Mouse (Mus musculus): ENCODE data around the gene Ubfd1. TPM values are rescaled to one million over a fixed set of nuclear protein-coding genes. Genes with fewer than 3 reads are reported as not detected.

Gene Ubfd1
- total RNA-seq (2022), result 10 to 100 TPM; 50.2 to 58.3 (median 51.9) TPM

DNA sequence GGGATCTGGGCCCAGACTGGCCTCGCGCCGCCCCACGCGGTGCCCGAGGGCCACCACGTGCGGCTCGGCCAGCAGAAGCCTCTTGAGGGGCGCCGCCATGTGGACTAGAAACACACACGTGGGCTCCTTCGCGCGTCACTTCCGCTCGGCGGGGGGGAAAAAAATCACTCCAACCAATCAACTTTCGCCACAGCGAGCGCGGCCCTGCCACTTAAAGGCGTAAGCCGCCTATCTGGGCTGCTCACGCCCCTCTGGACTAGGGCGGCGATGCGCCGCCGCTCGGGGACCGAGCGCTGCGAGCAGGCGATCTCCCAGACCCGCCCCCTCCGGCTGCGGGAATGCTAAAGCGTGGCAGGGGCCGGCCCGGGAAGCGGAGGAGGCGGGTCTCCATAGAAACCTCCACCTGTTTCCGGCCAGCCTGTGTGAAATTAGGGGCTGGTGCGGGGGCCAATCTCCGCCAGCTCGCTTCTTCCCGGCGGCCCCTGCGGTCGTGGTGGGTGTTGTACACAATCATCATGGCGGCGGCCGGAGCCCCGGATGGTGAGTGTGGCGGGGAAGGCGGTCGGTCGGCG is at the start of gene Ubfd1, which contains the start of gene Ears2:
TSS of gene Ubfd1 (plus strand) at position 231 of the 572 bp plus-strand sequence.
TSS of gene Ears2 (minus strand) at position 319 of the 572 bp plus-strand sequence.
- DNase-seq (ENCODE audit: low spot score in 2 of 2), result peak; percentile 97 to 98

DNA sequence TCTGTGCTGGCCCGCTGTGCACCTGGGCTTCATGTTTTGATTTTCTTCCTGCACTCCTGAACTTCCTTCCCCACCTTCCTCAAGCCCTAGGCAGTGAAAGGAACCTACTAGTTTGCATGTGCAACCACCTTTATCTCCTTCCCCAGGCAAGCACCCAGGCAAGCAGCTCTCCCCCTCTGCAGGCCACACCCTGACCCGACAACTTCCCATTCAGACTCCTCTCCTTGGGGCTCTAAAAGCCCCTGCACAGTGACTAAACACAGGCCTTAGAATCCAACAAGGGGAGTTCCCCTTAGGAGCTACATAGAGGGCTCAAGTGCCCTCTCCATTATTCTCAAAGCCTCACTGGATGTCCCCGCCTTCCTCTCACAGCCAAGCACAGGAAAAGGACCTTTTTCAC is 48.7 kb upstream of the Ubfd1 start:
- DNase-seq (ENCODE audit: low spot score in 2 of 2), result no peak

DNA sequence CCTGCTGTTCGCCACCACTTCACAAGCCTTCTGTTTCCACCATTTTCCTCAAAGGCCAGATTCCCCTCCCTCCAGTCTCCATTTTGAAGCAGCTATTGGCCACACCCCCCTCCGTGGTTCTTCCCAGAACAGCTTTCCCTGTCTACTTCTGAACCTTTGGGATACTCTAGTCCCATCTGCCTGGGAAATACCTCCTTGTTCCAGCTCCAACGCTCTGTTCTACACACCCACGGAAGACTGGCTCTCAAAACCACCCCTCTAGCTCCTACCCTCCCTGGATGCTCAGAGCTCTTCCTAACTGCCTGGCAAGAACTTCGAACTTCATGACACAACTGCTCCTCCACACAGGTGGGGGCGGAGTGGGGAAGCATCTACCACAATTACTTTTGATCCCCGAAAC is 48.0 kb upstream of the Ubfd1 start:
- DNase-seq (ENCODE audit: low spot score in 2 of 2), result peak in 1 of 2 experiments; percentile 80

DNA sequence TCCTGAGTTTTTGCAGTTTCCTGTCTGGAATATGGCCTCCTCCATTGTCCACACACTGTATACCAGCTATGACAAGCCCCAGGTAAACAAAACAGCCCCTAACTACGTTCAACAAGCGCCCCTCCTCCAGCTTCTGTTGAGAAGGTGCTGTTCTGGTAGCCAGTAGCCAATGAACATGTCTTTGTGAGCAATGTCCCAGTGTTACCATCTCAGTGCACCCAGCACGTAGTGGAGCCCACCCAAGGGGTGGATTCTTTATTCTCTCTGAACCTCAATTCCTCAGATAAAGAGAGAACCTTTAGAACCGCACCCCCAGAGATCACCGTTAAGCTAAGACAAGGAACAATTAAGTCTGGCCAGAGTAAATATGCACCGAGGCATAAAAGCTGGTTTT is 46.7 kb upstream of the Ubfd1 start:
- no peak for DNase-seq (ENCODE audit: low spot score in 2 of 2)

DNA sequence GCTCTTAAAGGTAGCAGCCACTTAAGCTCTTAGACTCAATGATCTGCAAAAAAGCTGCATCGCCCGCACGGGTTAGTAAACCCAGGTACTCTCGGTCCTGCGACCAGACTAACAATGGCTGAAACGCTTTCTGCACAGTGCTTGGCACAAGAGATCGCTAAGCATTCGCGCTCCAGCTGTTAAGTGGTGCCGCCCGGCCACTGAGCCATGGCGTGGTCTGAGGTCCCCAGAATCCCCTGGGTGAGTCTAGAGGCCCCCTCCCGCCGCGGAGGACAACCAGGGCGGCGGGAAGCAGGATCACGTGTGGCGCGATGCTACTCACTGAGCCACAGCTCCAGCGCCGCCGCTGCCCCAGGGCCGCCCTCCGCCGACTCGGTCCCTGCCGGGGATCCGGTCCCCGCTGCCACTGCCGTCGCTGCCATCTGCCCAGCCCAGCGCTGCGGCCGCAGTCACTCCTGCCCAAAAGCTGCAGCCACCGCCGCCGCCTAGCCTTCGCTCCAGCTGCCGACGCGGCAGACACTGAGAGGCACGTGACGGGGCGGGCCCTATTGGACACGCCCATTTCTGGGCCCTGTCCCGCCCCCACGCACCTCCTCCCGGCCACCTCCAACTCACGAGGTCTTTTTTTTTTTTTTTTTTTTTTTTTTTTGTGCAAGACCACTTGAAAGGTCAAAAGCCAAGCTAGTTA is 46.2 kb upstream of the Ubfd1 start, which contains the start of gene Gga2:
TSS of gene Gga2 (minus strand) at position 556 of the 688 bp plus-strand sequence.
- peak; percentile 70 to 81 for DNase-seq (ENCODE audit: low spot score in 2 of 2)

DNA sequence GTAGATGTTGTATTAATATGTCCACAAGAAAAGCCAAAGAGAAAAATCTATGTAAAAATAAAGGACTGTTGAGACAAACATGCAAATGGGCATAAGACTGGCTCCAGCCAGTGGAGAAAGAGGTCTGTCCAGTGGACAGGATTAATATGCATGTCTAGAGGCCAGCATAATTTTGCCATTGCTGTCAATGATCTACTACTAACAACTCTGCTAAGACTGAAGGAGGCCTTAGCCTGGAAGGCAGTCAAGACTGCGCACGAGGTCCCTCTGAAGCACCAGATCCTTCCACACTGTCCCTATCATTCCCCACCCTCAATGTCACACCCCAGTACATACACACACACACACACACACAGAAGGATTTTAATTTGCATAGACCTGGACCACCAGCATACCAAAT is 44.8 kb upstream of the Ubfd1 start:
- DNase-seq (ENCODE audit: low spot score in 2 of 2), result no peak

DNA sequence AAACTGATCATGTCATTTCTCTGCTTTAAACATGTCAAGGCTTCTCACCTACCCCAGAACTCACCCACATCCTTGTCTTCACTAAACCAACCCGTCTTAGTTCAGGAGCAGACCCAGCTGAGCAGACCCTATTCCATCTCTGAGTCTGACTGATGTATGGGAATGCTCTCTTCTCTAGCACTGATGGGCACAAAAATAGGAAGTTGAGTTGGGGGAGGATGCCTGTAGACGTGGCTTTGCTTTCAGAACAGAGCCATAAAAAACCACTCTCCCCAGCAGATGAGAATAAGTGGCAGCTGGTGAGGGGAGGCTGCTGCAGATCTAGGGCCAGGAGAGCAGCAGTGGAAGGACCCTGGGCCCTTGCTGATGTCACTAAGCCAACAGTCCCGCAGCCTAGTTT is 33.6 kb upstream of the Ubfd1 start:
- DNase-seq (ENCODE audit: low spot score in 2 of 2), result no peak

DNA sequence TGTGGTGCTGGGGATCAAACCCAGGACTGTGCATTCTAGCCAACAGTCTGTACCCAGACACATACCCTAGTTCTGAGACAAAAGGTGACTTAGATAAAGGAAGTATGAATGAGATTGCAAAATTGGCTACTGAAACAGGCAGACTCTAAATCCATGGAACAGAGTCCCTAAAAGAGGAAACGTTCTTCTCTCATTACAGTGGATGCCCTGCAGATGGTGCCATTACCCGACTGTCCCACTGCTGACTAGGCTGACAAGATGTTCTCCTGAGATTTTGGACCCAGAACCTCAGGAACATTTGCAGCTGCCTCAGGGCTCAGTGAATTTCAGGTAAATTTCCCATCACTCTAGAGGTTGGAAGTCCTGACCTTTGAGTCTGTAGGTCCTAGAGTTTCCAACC is 32.6 kb upstream of the Ubfd1 start:
- no peak for DNase-seq (ENCODE audit: low spot score in 2 of 2)

DNA sequence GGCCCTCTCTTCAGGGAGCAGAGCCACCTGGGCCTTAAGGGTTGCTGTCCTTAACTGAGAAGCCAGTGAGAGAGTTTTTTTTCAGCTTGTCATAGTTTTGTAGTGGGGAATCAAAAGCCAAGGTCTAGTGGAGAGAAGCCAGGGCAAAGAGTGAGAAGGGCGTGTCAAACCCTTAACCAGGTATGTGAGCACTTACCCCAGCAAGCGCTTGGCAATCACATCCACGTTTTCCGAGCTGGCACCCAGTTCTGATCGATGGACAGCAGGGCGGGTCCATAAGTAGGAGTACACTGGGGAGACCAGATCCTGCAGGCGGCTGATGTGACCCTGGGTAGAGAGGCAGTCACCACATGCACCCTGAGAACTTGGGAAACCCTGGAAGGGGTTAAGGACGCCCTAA is 22.9 kb upstream of the Ubfd1 start:
- no peak for DNase-seq (ENCODE audit: low spot score in 2 of 2)

DNA sequence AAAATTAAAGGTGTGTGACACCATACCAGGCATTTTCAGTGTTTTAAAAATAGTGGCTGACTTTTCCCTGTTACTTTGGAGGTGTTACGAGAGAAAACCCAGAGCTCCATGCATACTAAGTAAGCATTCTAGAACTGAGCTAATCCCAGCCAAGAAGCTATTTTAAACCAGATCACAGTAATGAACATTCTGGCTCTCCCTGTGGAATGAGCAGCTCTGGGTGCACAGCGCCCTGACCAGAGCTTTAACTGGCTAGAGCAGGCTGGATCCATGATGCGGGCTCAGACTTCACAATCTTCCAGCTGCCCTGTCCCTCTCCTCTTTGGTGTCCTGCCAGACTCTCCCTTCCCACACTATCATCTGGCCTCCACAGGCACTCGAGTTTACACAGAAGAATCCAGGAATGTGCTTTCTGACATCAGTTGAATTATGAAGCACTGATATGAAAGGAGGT is 21.8 kb upstream of the Ubfd1 start:
- DNase-seq (ENCODE audit: low spot score in 2 of 2), result peak in 1 of 2 experiments; percentile 25

DNA sequence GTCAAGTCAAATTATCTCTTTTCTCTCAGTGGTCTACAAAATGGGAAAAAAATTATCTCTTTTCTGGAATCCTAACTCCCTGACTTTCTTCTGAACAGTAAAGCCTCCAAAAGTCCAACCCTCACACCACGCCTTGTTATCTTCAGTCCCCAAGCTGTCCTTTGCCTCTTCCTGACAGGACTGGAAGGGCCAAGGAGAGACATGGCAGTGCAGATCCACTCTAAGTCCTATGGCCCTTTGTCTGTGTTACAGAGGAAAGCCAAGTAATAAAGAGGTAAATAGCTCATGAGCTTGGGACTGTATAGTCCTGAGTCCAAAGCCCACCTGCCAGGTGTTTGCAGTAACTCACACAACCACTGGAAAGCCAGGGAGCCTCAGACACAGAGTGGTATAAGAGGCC is 21.3 kb upstream of the Ubfd1 start:
- no peak for DNase-seq (ENCODE audit: low spot score in 2 of 2)

DNA sequence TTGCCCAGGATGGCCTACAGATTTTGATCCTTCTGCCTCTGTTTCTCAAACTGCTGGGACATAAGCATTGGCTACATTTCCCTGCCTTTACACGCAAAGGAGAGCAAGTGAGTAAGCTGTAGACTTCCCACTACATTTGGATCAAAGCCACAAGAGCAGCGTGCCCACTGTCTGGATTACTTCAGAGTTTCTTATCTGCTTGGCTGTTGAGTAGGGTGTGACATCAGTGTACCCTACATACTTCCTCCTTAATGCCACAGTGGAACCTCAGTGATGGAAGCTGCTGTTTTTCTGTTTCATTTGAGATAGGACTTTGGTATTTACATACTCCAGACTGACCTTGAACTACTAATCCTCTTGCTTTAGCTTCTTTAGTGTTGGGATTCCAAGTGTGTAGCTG is 20.2 kb upstream of the Ubfd1 start:
- DNase-seq (ENCODE audit: low spot score in 2 of 2), result no peak

DNA sequence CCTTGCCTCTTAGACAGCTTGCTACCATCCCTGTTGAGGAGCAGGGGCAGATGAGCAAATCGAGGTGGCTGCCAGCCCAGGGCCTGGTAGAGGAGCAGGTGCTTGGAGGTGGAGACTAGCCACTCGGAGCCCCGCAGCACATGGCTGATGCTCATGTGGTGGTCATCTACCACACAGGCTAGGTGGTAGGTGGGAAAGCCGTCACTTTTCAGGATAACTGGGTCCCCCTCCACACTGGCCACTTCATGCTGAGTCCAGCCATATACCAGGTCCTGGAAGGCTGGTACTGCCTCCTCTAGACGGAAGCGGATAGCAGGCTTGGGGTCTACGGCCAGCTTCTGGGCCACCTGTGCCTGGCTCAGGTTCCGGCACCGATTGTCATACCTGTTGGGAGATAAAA is 18.8 kb upstream of the Ubfd1 start:
- no peak for DNase-seq (ENCODE audit: low spot score in 2 of 2)

DNA sequence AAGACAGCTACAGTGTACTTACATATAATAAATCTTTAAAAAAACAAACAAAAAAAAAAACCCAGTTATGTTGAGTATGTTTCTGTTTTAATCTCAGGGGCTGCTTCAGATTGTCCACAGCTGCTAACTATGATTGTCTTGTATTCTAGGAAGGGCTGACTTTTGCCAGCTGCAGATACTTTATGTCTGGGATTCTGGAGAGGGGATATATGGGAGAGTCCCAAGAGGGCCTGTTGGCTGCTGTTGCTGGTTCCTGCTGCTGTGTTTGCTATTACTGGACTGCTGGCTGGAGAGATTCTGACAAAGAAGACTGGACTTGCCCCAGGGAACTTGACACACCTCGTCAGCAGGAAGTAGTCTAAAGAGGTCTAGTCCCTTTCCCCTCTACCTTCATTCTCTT is 16.1 kb upstream of the Ubfd1 start:
- no peak for DNase-seq (ENCODE audit: low spot score in 2 of 2)

DNA sequence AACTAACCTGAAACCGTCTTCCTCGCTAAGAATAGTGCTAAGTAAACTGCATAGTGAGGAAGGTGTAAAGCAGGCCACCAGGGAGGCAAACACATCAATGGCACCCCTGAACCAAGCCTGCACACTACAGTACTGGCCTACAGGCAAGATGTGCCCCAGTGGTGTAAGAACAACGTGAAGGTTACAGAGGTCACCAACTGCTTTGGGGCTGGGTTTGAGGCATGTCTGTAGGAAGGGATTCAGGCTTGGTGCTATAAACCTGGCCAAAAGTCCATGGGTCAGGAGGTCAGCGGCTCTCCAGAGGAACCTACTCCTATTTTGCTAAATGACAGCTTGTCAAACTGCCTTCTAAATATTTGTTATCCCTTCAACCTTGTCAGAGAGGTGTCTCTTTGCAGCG is 10.3 kb upstream of the Ubfd1 start:
- DNase-seq (ENCODE audit: low spot score in 2 of 2), result no peak

DNA sequence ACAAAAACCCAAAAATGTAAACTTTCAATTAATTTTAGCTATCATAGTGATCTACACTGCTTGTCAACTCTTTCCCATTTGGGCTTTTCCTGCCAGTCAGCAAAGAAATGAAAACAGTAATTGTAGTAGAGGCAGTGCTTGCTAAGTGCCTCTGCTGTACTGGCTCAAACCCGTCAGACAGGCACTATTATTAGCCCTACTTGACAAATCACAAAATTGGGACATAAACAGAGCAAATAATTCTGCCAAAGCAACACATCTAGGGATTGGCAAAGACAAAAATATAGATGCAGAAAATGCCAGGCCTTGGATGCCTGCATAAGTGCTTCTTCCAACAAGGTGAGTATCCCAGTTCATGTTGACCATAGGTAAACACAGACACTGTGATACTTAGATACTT is 1.3 kb upstream of the Ubfd1 start:
- DNase-seq (ENCODE audit: low spot score in 2 of 2), result no peak

DNA sequence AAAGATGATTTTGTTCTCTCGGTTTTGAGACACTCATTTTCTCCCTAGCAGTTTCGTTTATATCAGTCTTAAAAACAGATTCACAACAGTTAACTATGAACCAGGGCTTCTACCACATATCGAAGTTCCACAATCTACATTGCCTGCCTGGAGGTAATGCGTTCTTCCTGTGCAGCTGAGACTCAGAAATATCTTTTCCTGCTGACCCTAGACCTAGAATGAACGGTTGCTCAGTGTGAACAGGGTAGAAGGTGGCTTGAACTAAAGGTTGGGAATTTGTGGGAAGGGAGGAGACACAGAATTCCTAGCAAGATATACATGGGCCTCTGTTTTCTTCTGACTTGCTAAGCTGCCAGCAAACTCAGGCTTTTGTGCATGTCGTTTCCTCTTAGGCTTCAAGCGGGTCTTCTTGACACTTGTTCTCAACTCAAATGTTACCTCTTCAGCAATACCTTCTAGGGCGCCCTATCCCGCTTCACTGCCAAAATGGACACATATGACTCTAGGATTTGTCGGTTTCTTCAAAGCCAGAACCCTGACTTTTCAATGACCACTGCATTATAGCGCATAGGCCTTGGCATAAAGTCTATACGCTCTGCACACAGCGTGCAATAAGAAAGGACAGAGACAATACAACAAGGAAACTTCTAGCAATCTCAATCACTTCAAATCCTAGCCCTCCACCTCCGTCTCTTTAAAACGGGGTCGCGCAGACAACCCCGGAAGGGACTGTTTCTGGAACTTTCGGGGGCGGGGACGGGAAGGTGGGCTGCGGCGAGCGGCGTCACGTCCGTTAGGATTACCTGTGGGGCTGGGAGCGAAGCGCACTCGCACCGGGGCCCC is 652 bp upstream of the Ubfd1 start:
- DNase-seq (ENCODE audit: low spot score in 2 of 2), result no peak

DNA sequence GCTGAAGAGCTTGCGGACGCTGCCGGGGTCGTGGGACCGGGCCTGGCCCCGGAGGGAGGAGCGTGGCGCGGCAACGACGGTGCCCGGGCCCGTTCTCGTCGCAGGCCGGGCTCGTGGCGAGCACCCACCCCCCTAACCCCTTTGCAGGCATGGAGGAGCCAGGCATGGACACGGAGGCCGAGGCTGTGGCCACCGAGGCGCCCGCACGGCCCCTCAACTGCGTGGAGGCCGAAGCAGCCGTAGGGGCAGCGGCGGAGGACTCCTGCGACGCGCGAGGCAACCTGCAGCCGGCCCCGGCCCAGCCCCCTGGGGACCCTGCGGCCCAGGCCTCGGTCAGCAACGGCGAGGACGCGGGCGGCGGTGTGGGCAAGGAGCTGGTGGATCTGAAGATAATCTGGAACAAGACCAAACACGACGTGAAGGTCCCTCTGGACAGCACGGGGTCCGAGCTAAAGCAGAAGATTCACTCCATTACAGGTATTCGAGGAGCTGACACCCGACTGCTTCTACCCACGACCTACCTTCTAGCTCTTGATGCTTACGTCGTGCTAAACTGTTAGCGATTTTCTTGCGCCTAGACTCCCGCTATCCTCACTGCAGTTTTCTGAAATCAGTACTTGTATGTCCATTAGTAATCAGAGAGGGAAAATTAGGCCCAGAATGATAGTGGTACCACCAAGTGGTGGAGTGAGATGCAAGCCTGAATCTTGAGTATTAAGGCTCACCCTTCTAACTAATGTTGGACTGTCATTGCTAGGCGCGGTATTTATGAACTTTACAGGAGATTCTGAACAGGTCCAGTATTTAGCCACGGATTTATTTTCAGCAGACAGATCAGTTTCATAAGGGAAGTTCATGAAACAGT is 774 bp downstream of the Ubfd1 start:
- no peak for DNase-seq (ENCODE audit: low spot score in 2 of 2)

DNA sequence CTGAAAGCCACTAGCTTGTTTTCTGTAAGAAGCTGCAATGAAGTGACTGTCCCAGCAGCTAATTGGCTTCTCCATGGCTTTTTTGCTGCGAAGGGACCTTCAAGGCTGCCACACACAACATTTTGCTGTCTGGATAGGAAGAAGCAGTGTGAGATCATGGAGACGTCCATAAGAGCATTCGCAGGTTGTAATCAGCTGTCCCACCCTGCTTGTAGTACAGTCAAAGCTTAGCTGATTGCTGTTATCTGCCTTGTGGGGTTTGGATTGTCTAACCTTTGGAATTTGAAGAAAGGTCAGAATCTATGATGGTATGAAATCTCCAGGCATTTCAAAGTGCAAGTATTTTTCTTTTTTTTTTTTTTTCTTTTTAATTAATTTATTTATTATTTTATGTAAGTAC is 7.4 kb downstream of the Ubfd1 start:
- no peak for DNase-seq (ENCODE audit: low spot score in 2 of 2)

DNA sequence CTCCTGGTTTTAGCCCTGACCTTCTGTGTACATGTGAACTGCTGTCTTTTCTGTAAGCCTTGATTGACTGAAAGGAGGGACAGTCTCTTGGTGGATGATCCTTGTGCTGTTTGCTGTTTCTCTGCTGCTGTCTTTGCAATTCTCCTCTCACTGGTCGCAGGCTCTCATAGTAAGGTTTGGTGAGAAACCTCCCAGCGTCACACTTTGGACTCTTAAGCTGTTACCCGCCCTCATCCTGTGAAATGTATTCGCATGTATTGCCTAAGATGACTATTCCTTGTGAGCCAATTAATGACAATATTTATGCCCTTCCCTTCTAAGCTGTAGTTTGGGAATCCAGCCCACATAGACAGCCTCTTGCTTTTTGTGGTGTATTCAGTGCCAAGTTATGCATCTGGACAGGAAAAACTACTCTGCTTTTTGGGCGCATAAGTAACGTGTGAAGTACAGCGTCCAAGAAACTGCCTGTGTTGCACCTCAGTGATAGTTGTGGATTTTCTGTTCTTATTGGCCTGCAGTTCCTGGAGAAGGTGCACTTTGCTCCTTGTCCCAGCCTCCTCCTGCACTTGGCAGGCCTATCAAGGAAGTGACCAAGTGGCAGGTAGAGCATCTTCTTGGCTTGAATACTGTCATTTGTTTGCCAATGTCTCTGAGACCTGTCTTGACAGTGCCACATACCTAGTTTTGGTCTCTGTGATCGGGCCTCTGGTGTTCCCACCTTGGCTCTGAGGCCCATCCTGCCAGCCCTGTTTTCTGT is 13.0 kb downstream of the Ubfd1 start:
- DNase-seq (ENCODE audit: low spot score in 2 of 2), result no peak

DNA sequence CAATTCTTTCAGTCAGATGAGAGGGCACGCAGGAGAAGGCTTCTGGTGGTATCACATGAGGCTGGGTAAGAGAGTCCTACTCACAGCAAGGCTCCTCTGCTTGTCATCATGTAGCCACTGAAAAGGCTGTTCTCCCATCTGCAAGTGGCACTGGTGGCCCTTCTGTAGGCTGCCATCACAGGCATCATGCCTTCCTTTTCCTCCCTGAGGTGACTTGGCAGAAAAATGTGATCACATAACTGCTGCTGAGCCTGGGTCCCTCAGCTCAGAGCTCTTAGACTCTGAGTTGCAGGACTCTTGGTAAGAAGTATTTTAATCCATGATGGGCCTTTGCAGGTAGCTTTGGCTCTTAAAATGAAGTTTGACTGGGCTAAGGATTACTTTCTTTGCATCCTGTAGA is 14.1 kb downstream of the Ubfd1 start:
- DNase-seq (ENCODE audit: low spot score in 2 of 2), result no peak

Measured in left cerebral cortex, adult 8-10 months (tissue).